ENCODE assay signal across 13 mouse cellular contexts in the genomic region with DNA sequence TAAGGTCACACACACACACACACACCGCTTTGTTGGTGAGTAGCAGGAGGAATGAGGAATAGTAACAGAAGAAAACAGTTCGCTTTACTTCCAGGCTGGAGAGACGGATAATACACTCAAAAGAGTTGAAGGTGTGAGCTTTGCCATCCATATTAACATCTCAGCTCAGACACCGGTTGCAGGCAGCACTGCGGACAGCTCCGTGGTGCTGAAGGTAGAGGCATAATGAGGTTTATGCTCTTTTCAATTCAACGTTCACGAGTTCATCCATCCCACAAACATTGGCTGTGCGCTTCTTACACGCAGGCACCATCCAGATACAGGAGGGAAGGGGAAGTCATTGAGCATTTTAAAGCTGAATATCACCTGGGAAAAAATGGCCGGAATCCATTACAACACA. TPM values are rescaled to one million over a fixed set of nuclear protein-coding genes. Genes with fewer than 3 reads are reported as not detected.
DNase-seq lines count a peak whose midpoint lies in the region; ATAC-seq lines count a peak whose summit lies in the region.
"Had no signal": no experiment of that assay in that cellular context is flagged by ENCODE, and none has a peak within 500 bp of the region (broad histone marks: within the 10 kb centered on the region; RNA-seq: fewer than 3 reads in every experiment).

No protein-coding gene starts in this region.

- no peak overlapping the region for H3K4me3 ChIP-seq in midbrain, embryonic 10.5 days
- H3K4me3 ChIP-seq in midbrain, embryonic 16.5 days (ENCODE audit: low read depth, low read length) = no peak overlapping the region
- H3K4me3 ChIP-seq: heart, embryonic 13.5 days; midbrain, embryonic 12.5 days; stomach, embryonic 15.5 days had no signal

- H3K27me3 ChIP-seq in midbrain, embryonic 10.5 days (ENCODE audit: low read depth, poor library complexity, severe bottlenecking) = no peaks in the 10 kb centered on the region
- H3K27me3 ChIP-seq in midbrain, embryonic 16.5 days (ENCODE audit: control insufficient read depth, insufficient read depth, low read depth, low read length) = no peaks in the 10 kb centered on the region
- H3K27me3 ChIP-seq: midbrain, embryonic 12.5 days had no signal

- no peaks in the 10 kb centered on the region for H3K36me3 ChIP-seq in midbrain, embryonic 10.5 days
- no peaks in the 10 kb centered on the region for H3K36me3 ChIP-seq in midbrain, embryonic 16.5 days (ENCODE audit: control insufficient read depth, insufficient read depth, low read length)
- H3K36me3 ChIP-seq: heart, embryonic 13.5 days; midbrain, embryonic 12.5 days; stomach, embryonic 15.5 days had no signal

- H3K4me2 ChIP-seq in midbrain, embryonic 16.5 days (ENCODE audit: low read length) = no peak overlapping the region
- H3K4me2 ChIP-seq: heart, embryonic 13.5 days; midbrain, embryonic 12.5 days; stomach, embryonic 15.5 days had no signal

- 32% methylated on average over 11 of the region's 11 CpGs for WGBS in midbrain, embryonic 10.5 days
- 31% methylated on average over 11 of the region's 11 CpGs for WGBS in midbrain, embryonic 16.5 days

- no peak overlapping the region for H3K27ac ChIP-seq in midbrain, embryonic 10.5 days (replicated peaks)
- H3K27ac ChIP-seq in midbrain, embryonic 16.5 days (ENCODE audit: low read length) = no peak overlapping the region
- H3K27ac ChIP-seq: heart, embryonic 13.5 days; midbrain, embryonic 12.5 days; stomach, embryonic 15.5 days had no signal

- intact Hi-C loops in heart, postnatal 10 days (cut with DNase I) = no loop called here

- ATAC-seq in midbrain, embryonic 16.5 days = no peak
- ATAC-seq: forebrain, embryonic 16.5 days had no signal

- H3K9ac ChIP-seq in midbrain, embryonic 16.5 days (ENCODE audit: low read depth, low read length) = no peak overlapping the region
- H3K9ac ChIP-seq: heart, embryonic 13.5 days; midbrain, embryonic 12.5 days; stomach, embryonic 15.5 days had no signal

- peak; percentile 22 to 31 for DNase-seq in heart, postnatal 10 days
- DNase-seq in heart, adult 8-10 months (ENCODE audit: low spot score) = no peak
- DNase-seq in midbrain, embryonic 10.5 days (ENCODE audit: low spot score) = peak; percentile 43
- DNase-seq in embryo, embryonic 10.5 days (ENCODE audit: low spot score) = peak; percentile 72
- peak; percentile 22 for DNase-seq in retina, postnatal 1 day
- DNase-seq in thymus, postnatal 25 days = no peak
- no peak for DNase-seq in right cerebral cortex, postnatal 36 days (ENCODE audit: low spot score in 2 of 2)

- H3K4me1 ChIP-seq in midbrain, embryonic 10.5 days = 0 out of 2 replicates have a peak, but pooled peaks cover 6% of the 10 kb centered on the region
- H3K4me1 ChIP-seq in midbrain, embryonic 16.5 days (ENCODE audit: control insufficient read depth, insufficient read depth, low read length) = no peaks in the 10 kb centered on the region
- H3K4me1 ChIP-seq: heart, embryonic 13.5 days; stomach, embryonic 15.5 days had no signal

- no peaks in the 10 kb centered on the region for H3K9me3 ChIP-seq in midbrain, embryonic 10.5 days (replicated peaks)
- H3K9me3 ChIP-seq in midbrain, embryonic 16.5 days (replicated peaks; ENCODE audit: control insufficient read depth, low read length, poor library complexity, severe bottlenecking) = no peaks in the 10 kb centered on the region
- H3K9me3 ChIP-seq: heart, embryonic 13.5 days; midbrain, embryonic 12.5 days; stomach, embryonic 15.5 days had no signal

RNA-seq across cellular contexts. Expression of gene Crtac1, which starts 41.2 kb away (rescaled TPM):
- total RNA-seq in heart, postnatal 10 days (2021) = under 1 TPM; 0.26 to 0.27 TPM
- under 1 TPM in 2 of 4 experiments, not detected in 2; 0.09 to 0.60 TPM for total RNA-seq in heart, adult 8-10 months (2022)
- polyA plus RNA-seq in midbrain, embryonic 10.5 days (2016; fragmentation: Nextera tagmentation; extraction: Ambion mirVana) = 2.1 and 4.2 TPM in 2 replicates
- 26.0 and 34.0 TPM in 2 replicates for polyA plus RNA-seq in midbrain, embryonic 16.5 days (2015; fragmentation: Nextera tagmentation; extraction: Ambion mirVana)
- total RNA-seq: liver, adult 2 months had no signal
- polyA plus RNA-seq: liver, adult 2 months had no signal

RNA-seq across cellular contexts. Expression of gene R3hcc1l, which starts 45.7 kb away (rescaled TPM):
- 10 to 100 TPM; 20.4 to 22.1 TPM for total RNA-seq in heart, postnatal 10 days (2021)
- 10 to 100 TPM; 24.6 to 29.5 (median 26.5) TPM for total RNA-seq in heart, adult 8-10 months (2022)
- 23.3 and 23.7 TPM in 2 replicates for polyA plus RNA-seq in midbrain, embryonic 10.5 days (2016; fragmentation: Nextera tagmentation; extraction: Ambion mirVana)
- 13.7 and 17.4 TPM in 2 replicates for polyA plus RNA-seq in midbrain, embryonic 16.5 days (2015; fragmentation: Nextera tagmentation; extraction: Ambion mirVana)

Comparison
In these comparisons a context has a peak if more than half of its experiments do, and no peak if none do; other contexts are left out.
1. DNase-seq: peak in heart, postnatal 10 days (2 of 2), midbrain, embryonic 10.5 days (single experiment), embryo, embryonic 10.5 days (single experiment) and retina, postnatal 1 day (single experiment); none in heart, adult 8-10 months (single experiment), thymus, postnatal 25 days (single experiment) and right cerebral cortex, postnatal 36 days (0 of 2).